8 mouse cellular contexts compared by ENCODE assay signal in the genomic region with DNA sequence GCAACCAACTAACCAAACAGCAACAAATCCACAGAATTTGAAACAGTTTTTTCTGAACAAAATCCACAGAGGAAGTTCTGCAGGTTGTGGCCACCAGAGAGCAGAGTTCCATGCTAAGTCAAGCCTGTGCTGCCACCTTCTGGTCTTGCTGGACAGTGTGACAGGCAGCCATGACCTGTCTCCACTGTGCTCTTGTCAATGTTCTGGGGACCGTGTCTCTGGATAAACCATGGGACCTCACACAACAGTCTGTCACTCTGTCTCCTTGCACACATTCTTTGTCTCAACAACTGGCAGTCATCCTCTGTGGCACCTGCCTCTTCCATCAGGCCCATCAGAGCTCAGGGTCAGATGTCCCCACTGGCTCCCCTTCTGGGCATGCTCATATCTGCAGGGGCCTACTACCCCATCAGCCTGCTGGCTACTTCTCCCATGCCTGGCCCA. TPM values are rescaled to one million over a fixed set of nuclear protein-coding genes. Genes with fewer than 3 reads are reported as not detected.
DNase-seq lines count a peak whose midpoint lies in the region; ATAC-seq and TF ChIP-seq lines count a peak whose summit lies in the region.

No protein-coding gene starts in this region.

- WGBS in lung, embryonic 14.5 days, result 13% methylated on average over 1 of the region's 1 CpGs

- no peak overlapping the region for H3K4me3 ChIP-seq in E14TG2a.4 (replicated peaks; ENCODE audit: low read length)
- H3K4me3 ChIP-seq in bone marrow macrophage, adult 2 months (ENCODE audit: insufficient read depth, low read length), result no peak overlapping the region
- no peak overlapping the region for H3K4me3 ChIP-seq in layer of hippocampus, adult 2 months
- H3K4me3 ChIP-seq in lung, embryonic 14.5 days (ENCODE audit: low read depth, low read length), result no peak overlapping the region

- peaks cover 11% of the 10 kb centered on the region for H3K9me3 ChIP-seq in E14TG2a.4 (ENCODE audit: low read length)
- H3K9me3 ChIP-seq in lung, embryonic 14.5 days (ENCODE audit: low read depth, low read length), result no peaks in the 10 kb centered on the region

- no peak overlapping the region for H3K4me2 ChIP-seq in lung, embryonic 14.5 days

- TF ChIP-seq POLR2A in bone marrow macrophage, adult 2 months (IDR thresholded peaks at IDR 0.05; ENCODE audit: borderline replicate concordance, low read depth, low read length), result no peak

- no peaks in the 10 kb centered on the region for H3K36me3 ChIP-seq in E14TG2a.4 (ENCODE audit: insufficient read depth, low read length)
- peaks cover 16% of the 10 kb centered on the region; the same call in 1 of the 2 replicates for H3K36me3 ChIP-seq in lung, embryonic 14.5 days (ENCODE audit: insufficient read depth)

- peak; percentile 90 for ATAC-seq in lung, embryonic 14.5 days (ENCODE audit: insufficient read depth)

- no peaks in the 10 kb centered on the region for H3K27me3 ChIP-seq in E14TG2a.4 (ENCODE audit: insufficient read depth, low read length)
- no peaks in the 10 kb centered on the region for H3K27me3 ChIP-seq in lung, embryonic 14.5 days (ENCODE audit: insufficient read depth, low read length)

- H3K9ac ChIP-seq in lung, embryonic 14.5 days, result no peak overlapping the region

- intact Hi-C loops in heart, postnatal 25 days (cut with DNase I), result loop anchor here (1.0 to 5.0 kb wide), 3 partner anchors 81 to 136 kb away; a partner anchor contains a TSS

- TF ChIP-seq CTCF in E14TG2a.4 (conservative IDR thresholded peaks at IDR 0.05; ENCODE audit: low read length), result peak; percentile 73
- peak; percentile 99 for TF ChIP-seq CTCF in bone marrow macrophage, adult 2 months (IDR thresholded peaks at IDR 0.05; ENCODE audit: low read depth, low read length)
- TF ChIP-seq CTCF in layer of hippocampus, adult 2 months (conservative IDR thresholded peaks at IDR 0.05), result peak; percentile 93
- peak; percentile 99 for TF ChIP-seq CTCF in lung, embryonic 14.5 days (IDR thresholded peaks at IDR 0.05; ENCODE audit: low read depth)

- H3K4me1 ChIP-seq in E14TG2a.4 (replicated peaks; ENCODE audit: low read depth, low read length), result peaks cover 28% of the 10 kb centered on the region
- no peaks in the 10 kb centered on the region for H3K4me1 ChIP-seq in bone marrow macrophage, adult 2 months (ENCODE audit: control insufficient read depth, insufficient read depth, low read length)
- H3K4me1 ChIP-seq in lung, embryonic 14.5 days (ENCODE audit: insufficient read depth), result no peaks in the 10 kb centered on the region

- peak; percentile 56 for DNase-seq in fibroblast of lung, adult 2 months (ENCODE audit: low read depth)
- DNase-seq in heart, postnatal 25 days (ENCODE audit: low spot score), result peak; percentile 22
- peak; percentile 55 to 62 for DNase-seq in layer of hippocampus, adult 2 months (ENCODE audit: low spot score in 2 of 2)
- peak; percentile 89 for DNase-seq in lung, embryonic 14.5 days
- DNase-seq in retina, embryonic 14.5 days (ENCODE audit: low spot score), result peak; percentile 87
- DNase-seq in thymus, postnatal 36 days, result peak; percentile 72 to 75

- no peak overlapping the region for H3K27ac ChIP-seq in bone marrow macrophage, adult 2 months (ENCODE audit: insufficient read depth, low read depth, low read length)
- no peak overlapping the region for H3K27ac ChIP-seq in layer of hippocampus, adult 2 months
- H3K27ac ChIP-seq in lung, embryonic 14.5 days (ENCODE audit: low read depth), result no peak overlapping the region

RNA-seq across cellular contexts. Expression of a gene that starts 27.2 kb away (rescaled TPM):
- 3.0 and 4.1 TPM in 2 replicates for polyA plus RNA-seq in bone marrow macrophage, adult 2 months (2012; ENCODE audit: insufficient read depth, insufficient read length, missing spikeins)
- total RNA-seq in heart, postnatal 25 days (2021), result 1 to 10 TPM; 1.2 to 1.3 TPM
- 1 to 10 TPM; 8.4 to 8.7 TPM for total RNA-seq in layer of hippocampus, adult 2 months (2021)
- polyA plus RNA-seq in lung, embryonic 14.5 days (2014; fragmentation: Nextera tagmentation; extraction: Ambion mirVana), result 6.3 and 7.2 TPM in 2 replicates

RNA-seq across cellular contexts. Expression of a gene that starts 42.8 kb away (rescaled TPM):
- 45.2 and 50.5 TPM in 2 replicates for polyA plus RNA-seq in bone marrow macrophage, adult 2 months (2012; ENCODE audit: insufficient read depth, insufficient read length, missing spikeins)
- 1 to 10 TPM in 1 of 2 experiments, under 1 TPM in 1; 0.87 to 2.1 TPM for total RNA-seq in heart, postnatal 25 days (2021)
- 1 to 10 TPM; 1.6 to 1.9 TPM for total RNA-seq in layer of hippocampus, adult 2 months (2021)
- 37.7 and 39.3 TPM in 2 replicates for polyA plus RNA-seq in lung, embryonic 14.5 days (2014; fragmentation: Nextera tagmentation; extraction: Ambion mirVana)

Comparison
In these comparisons a context has a peak if more than half of its experiments do, and no peak if none do; other contexts are left out.
1. DNase-seq: peak in every context shown above with its lines; median percentile 89 in lung, embryonic 14.5 days; 87 in retina, embryonic 14.5 days; 74 in thymus, postnatal 36 days; 58 in layer of hippocampus, adult 2 months; 56 in fibroblast of lung, adult 2 months; 22 in heart, postnatal 25 days.
2. RNA of a gene that starts 27.2 kb away (total RNA-seq): 8.4 to 8.7 TPM in layer of hippocampus, adult 2 months; 1.2 to 1.3 TPM in heart, postnatal 25 days; every median in the first group is over 4 times any median in the second.
3. Peak in every context shown above with its lines, with median percentiles within 50 percentile points of each other: CTCF ChIP-seq.